Mouse (Mus musculus) gonadal fat pad, adult 2 months (tissue): ENCODE data around the gene 1520401A03Rik. TPM values are rescaled to one million over a fixed set of nuclear protein-coding genes. Genes with fewer than 3 reads are reported as not detected.

ENCODE experiments used
- DNase-seq: peaks from one replicate; pipeline ENCODE4 v3.0.0-alpha.2; 2012; ENCODE audit warnings: low read depth
- polyA plus RNA-seq: library from polyadenylated mRNA; depleted of rRNA; stranded (reverse); fragments of >200 nt; gene quantifications from 2 replicates; pipeline ENCODE4 v1.2.3, GENCODE M21; 2012

1520401A03Rik gene
- polyA plus RNA-seq, 1 experiment: 0.28 TPM

- no peak for DNase-seq
Observed at GRCm38 (mm10) chr17:23742941-23743340, 20.4 kb upstream of the 1520401A03Rik start.

GRCm38 (mm10) chr17:23742210-23742793 is 19.7 kb upstream of the 1520401A03Rik start:
- no peak for DNase-seq

GRCm38 (mm10) chr17:23741359-23742209 is 19.0 kb upstream of the 1520401A03Rik start:
- no peak for DNase-seq

GRCm38 (mm10) chr17:23740598-23741021 is 18.0 kb upstream of the 1520401A03Rik start, which contains the start of gene Paqr4:
Paqr4 (minus strand) TSS chr17:23740867.
- DNase-seq: no peak

DNA sequence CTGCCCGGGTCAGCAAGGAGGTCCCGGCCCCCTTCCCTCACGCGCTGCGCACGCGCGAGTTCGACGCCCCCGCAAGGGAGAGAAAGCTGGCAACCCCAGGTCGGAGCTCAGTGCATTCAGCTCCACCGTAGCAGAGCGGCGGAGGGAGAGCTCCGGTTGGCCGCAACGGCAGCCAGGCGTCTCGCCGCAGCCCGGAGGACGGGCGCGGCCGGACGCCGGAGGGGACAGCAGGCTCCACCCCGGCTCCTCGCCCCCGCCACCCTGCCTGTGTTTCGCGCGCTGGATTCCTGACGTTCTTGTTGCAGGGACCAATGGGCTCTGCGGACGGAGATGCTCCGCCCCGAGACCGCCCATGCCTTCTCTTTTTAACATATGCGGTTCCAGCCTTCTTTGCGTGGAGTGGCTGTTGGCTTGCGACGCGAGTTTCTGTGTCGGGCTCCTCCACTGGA is 17.6 kb upstream of the 1520401A03Rik start:
- peak; percentile 54 for DNase-seq

- no peak for DNase-seq
Observed at GRCm38 (mm10) chr17:23739202-23740135, 16.9 kb upstream of the 1520401A03Rik start.

DNA sequence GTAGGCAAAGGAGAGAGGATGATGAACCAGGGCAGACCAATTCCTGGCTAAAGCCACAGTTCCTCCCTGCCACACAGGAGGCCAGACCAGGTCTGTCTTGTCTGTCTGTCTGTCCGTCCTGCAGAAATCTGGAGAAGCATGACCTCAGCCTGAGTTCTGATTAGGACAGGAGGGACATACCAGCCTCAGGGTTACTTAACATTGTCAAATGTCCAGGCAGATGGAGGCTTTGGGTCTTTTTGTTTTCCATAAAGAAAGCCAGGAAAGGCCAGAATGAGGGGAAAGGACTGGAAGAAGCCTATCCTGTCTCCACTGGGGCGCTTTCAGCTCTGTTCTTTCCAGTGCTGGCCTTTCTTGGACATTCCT is 16.2 kb upstream of the 1520401A03Rik start:
- no peak for DNase-seq

- no peak for DNase-seq
Observed at GRCm38 (mm10) chr17:23737493-23738445, 15.2 kb upstream of the 1520401A03Rik start.

GRCm38 (mm10) chr17:23734341-23734740 is 11.8 kb upstream of the 1520401A03Rik start:
- no peak for DNase-seq

DNA sequence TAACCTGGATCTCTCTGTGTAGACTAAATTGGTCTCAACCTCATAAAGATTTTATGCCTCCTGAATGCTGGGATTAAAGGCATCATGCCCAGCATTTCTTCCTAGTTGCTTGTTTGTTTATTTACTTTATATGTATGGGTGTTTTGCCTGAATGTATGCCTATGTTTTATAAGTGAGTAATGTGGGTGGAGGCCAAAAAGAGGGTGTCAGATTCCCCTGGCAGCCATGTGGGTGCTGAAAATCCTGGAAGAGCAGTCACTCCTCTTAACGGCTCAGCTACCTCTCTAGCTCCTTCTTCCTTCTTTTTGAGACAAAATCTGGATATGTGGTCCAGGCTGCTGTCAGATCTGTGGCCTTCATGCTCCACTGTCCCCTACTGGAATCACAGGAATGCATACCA is 7.9 kb upstream of the 1520401A03Rik start:
- DNase-seq: no peak

GRCm38 (mm10) chr17:23726758-23727142 is 4.2 kb upstream of the 1520401A03Rik start:
- DNase-seq: no peak

- no peak for DNase-seq
Observed at GRCm38 (mm10) chr17:23725999-23726757, 3.6 kb upstream of the 1520401A03Rik start, which contains the start of gene Pkmyt1. Pkmyt1 (plus strand) TSS chr17:23726336.

DNA sequence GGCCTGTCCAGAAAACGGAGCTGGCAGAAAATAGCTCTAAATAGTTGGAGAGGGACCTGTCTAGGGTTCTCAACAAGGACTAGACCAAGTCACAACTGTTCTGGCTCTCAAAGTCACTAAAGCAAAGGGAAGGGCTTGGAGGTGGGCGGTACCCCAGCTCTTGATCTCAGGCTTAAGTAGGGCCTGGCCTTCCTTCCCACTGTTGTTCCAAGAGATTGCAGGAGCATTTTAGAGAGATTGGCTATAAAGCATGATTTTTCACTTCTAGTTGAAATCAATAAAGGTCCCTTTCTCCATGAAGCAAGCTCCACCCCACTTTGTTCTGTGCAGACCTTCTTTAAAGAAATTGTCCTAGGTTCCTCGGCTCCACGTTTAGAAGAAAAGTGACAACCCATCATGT is 2.9 kb upstream of the 1520401A03Rik start:
- no peak for DNase-seq

GRCm38 (mm10) chr17:23721886-23722285 is 697 bp downstream of the 1520401A03Rik start:
- no peak for DNase-seq

DNA sequence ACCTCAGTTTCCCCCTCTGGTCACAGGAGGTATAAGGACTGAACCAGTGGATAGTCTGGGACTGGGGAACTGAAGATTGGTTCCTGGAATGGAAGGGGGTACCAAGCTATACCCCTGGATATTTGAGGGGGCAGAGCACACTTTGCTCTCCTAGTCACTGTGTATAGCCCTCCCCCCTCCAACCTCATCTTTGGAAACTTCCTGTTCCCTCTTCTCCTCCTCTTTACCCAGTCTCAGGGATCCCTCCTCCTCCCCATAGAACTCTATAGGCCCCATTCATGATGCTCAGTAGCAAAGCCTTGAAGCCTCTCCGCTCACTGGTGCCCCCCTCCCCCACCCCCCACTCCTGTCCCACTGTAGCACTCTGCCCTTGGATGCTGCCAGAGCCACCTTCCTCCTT is 3.1 kb downstream of the 1520401A03Rik start:
- no peak for DNase-seq

DNA sequence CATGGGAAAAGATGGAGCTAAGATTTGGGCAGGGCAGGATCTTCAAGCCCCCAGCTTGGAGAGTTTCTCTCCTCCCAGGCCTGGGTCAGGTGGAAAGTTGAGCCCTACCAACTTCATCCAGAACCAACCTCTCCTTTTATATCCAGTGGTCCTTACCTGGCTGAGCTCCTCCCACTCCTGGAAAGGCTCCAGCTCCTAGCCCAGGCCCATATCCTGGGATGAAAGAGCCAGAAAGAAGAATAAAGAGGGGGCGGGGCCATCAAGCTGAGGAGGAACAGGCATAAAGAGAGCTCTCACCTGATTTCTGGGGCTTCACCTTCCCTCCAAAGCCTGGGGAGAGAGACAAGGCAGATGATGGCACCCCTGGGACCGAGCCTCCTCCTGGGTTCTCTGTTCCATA is 5.6 kb downstream of the 1520401A03Rik start:
- no peak for DNase-seq

- DNase-seq: no peak
Observed at GRCm38 (mm10) chr17:23706212-23706611, 16.4 kb downstream of the 1520401A03Rik start.

DNA sequence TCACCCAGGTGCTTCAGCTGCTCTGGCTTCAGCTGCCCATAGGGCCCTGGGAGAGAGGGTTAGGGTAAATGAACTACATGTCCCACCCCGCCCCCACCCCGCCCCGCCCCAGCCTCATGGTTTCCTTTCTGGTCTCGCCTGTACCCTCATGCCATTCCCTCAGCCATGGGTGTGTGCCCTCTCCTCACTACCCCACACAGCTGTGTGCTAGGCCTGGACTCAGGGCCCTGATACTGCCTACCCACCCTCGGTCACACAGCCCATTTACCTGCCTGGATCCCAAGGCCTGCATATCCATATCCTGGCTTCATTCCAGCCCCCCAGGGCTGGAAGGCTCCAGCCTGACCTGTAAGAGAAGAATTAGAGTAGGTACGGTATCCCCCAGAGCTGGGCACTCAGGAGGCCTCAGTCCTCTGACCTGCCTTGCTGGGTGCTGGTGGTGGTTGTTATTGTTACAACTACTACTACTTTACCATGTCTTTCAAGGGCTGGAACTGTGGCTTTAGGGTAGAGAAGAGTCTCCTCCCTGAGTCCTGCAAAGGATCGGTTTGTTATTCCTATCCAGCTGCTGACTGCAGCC is 17.0 kb downstream of the 1520401A03Rik start:
- no peak for DNase-seq

GRCm38 (mm10) chr17:23704741-23705140 is 17.8 kb downstream of the 1520401A03Rik start:
- no peak for DNase-seq

- DNase-seq: no peak
Observed at GRCm38 (mm10) chr17:23703301-23703700, 19.3 kb downstream of the 1520401A03Rik start.
